Mouse (Mus musculus) neural tube, embryonic 15.5 days (tissue): Measurements from ENCODE around the gene Rasgef1b. TPM values are rescaled to one million over a fixed set of nuclear protein-coding genes. Genes with fewer than 3 reads are reported as not detected.
A peak's percentile ranks its signal among the peaks of the same experiment; 100 is the strongest.

Experiments used
- ATAC-seq: fragments of 200-750 bp; cut with Nextera tagmentation; 2 replicates; pipeline ENCODE4 v1.8.0; 2017; ENCODE audit warnings: mild to moderate bottlenecking, moderate TSS enrichment, moderate library complexity; ENCODE audit not compliant: low FRiP score
- H3K27ac ChIP-seq: fragments of 300-500 bp; sonication (generic); replicated peaks from 2 replicates; pipeline ENCODE4 v1.5.1; 2015; ENCODE audit warnings: mild to moderate bottlenecking, inconsistent platforms
- H3K27me3 ChIP-seq: fragments of 300-500 bp; sonication (generic); replicated peaks from 2 replicates; pipeline ENCODE4 v1.6.1; 2015; ENCODE audit warnings: inconsistent platforms
- H3K36me3 ChIP-seq: fragments of 300-500 bp; sonication (generic); 2 replicates; pipeline ENCODE4 v1.6.1; 2015; ENCODE audit warnings: inconsistent platforms
- H3K4me1 ChIP-seq: fragments of 300-500 bp; sonication (generic); 2 replicates; pipeline ENCODE4 v1.6.1; 2015; ENCODE audit warnings: inconsistent platforms
- H3K4me2 ChIP-seq: fragments of 300-500 bp; sonication (generic); 2 replicates; pipeline ENCODE4 v1.6.1; 2015; ENCODE audit warnings: inconsistent platforms, mild to moderate bottlenecking, moderate library complexity
- H3K4me3 ChIP-seq: fragments of 300-500 bp; sonication (generic); replicated peaks from 2 replicates; pipeline ENCODE4 v1.5.1; 2015; ENCODE audit warnings: mild to moderate bottlenecking, inconsistent platforms
- H3K9ac ChIP-seq: fragments of 300-500 bp; sonication (generic); replicated peaks from 2 replicates; pipeline ENCODE4 v1.6.1; 2015; ENCODE audit warnings: mild to moderate bottlenecking, inconsistent platforms
- H3K9me3 ChIP-seq: fragments of 300-500 bp; sonication (generic); replicated peaks from 2 replicates; pipeline ENCODE4 v1.6.1; 2016; ENCODE audit warnings: inconsistent platforms
- WGBS: fragments of 180-500 bp; shearing (Covaris S2); methylation state at CpG from one replicate; pipeline ENCODE4 v1.1.7; 2015; ENCODE audit warnings: mixed read lengths; 5-methylcytosine and 5-hydroxymethylcytosine counted together
- polyA plus RNA-seq: library from polyadenylated mRNA; unstranded; fragments of >200 nt; fragmentation: Nextera tagmentation; extraction: Ambion mirVana; gene quantifications from 2 replicates; pipeline ENCODE4 v1.2.1, GENCODE M21; 2015

Rasgef1b gene
- polyA plus RNA-seq, 1 experiment from 2014 or later, result 53.9 TPM

DNA sequence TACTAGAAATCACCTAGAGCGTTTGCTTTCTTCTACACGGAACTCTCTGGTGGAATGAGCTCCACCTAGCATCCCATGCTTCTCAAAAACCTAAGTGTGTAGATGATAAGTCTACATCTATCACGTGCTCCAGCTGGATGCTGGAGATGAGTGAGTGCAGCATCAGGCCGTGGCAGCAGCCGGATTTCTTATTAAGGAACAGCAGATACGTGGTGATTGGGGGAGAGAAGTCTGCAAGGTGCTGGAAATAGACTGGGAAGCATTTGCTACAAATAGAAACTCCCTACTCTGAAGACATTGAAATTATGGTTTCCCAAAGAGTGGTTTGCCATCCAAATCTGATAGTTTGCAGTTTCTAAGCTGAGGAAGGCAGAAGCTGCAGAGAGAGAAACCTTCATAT is 269.9 kb downstream of the Rasgef1b start:
- no peak for ATAC-seq
- Histone ChIP-seq H3K4me2 (no peak overlapping the region), H3K36me3 (no peaks in the 10 kb centered on the region), H3K27me3 (no peaks in the 10 kb centered on the region), H3K9ac (no peak overlapping the region), H3K4me1 (no peaks in the 10 kb centered on the region), H3K4me3 (no peak overlapping the region), H3K27ac (no peak overlapping the region), H3K9me3 (no peaks in the 10 kb centered on the region)
- WGBS, result 83% methylated on average over 6 of the region's 6 CpGs

DNA sequence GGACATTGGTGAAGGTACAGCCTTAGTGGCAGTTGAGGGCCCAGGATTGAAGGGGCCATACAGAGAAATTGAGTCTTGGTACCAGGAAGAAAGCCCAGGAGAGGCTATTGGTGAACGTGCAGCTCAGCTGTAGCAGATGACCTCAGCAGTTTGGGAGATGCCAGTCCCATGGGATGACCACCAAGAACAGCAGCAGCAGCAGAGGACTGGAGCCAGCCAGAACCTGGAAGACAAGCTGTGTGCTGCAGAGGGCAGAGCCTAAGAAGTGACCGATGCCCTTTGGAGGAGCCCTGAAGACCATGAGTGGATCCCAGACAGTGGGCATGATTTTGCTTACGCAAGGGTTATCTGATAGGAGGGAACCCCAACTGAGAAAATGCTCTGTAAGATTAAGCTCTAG is 271.6 kb downstream of the Rasgef1b start:
- Histone ChIP-seq H3K4me3 (no peak overlapping the region), H3K27me3 (no peaks in the 10 kb centered on the region), H3K9ac (no peak overlapping the region), H3K27ac (no peak overlapping the region), H3K4me1 (0 out of 2 replicates have a peak, but pooled peaks cover 1% of the 10 kb centered on the region), H3K36me3 (no peaks in the 10 kb centered on the region), H3K9me3 (no peaks in the 10 kb centered on the region), H3K4me2 (no peak overlapping the region)
- no peak for ATAC-seq
- 92% methylated on average over 3 of the region's 3 CpGs for WGBS

DNA sequence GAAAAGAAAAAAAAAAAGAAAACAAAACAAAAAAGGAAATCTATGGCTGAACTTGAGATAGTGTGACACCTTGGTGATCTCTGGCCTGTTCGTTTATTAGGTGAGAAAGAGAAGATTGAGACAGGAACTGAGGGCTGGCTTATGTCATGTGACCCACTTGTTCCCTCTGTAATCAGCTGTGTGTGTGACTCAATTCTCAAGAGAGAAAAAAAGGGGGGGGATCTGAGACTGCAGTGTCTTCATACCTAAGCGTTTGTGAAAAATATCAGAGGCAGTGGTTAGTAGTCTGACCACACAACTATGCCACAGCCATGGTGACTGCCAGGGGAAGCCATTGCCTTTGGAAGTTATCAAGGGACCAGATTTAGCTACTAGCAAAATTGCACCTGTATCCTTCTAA is 276.9 kb downstream of the Rasgef1b start:
- no peaks in the 10 kb centered on the region for H3K9me3 ChIP-seq
- H3K4me2 ChIP-seq, result no peak overlapping the region
- no peak overlapping the region for H3K9ac ChIP-seq
- no peak for ATAC-seq
- H3K27ac ChIP-seq, result no peak overlapping the region
- WGBS, result 68% methylated on average over 2 of the region's 2 CpGs
- H3K4me1 ChIP-seq, result peaks cover 15% of the 10 kb centered on the region; the same call in 1 of the 2 replicates
- no peaks in the 10 kb centered on the region for H3K27me3 ChIP-seq
- no peaks in the 10 kb centered on the region for H3K36me3 ChIP-seq
- no peak overlapping the region for H3K4me3 ChIP-seq

DNA sequence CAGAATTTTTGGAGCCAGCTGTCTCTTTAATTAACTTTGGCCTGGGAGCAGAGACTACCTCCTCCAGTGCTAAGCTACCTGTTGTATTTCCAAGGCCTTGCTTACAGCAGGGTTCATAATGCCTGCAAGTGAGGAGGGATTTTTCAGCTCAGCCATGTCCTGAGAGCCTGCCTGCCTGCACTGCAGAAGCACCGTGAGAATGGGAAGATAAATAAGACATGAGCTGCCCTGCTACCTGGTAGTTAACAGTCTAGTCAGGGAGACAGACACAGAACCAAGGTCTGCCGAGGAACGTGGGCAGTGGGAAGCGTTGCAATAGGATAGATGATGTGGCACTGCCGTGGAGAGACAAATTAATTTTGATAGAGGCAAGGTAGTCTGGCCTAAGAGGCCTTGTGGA is 277.4 kb downstream of the Rasgef1b start:
- Histone ChIP-seq H3K36me3 (no peaks in the 10 kb centered on the region), H3K9ac (no peak overlapping the region), H3K4me3 (no peak overlapping the region), H3K9me3 (no peaks in the 10 kb centered on the region), H3K4me1 (peaks cover 15% of the 10 kb centered on the region; the same call in 1 of the 2 replicates), H3K4me2 (no peak overlapping the region), H3K27me3 (no peaks in the 10 kb centered on the region), H3K27ac (no peak overlapping the region; the same call in 1 of the 2 replicates)
- peak; percentile 31; the same call in 1 of the 2 replicates for ATAC-seq
- 37% methylated on average over 5 of the region's 5 CpGs for WGBS

DNA sequence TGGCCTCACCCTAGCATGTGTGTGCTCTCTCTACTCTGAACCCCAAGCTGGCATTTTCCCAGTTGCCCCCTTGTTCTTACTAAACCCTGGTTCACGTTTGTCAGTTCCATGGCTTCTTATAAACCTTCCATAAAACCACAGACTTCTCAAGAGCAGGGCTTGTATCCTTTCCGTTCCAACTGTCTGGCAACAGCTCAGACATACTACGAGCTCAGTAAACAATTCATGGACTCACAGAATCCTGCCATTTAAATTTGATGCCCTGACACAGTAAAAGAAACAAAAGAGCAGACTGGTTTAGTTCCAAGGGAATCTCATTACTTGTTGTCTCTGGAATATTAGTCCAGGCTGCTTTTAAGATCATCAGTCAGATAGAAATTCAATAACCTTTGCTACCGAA is 277.9 kb downstream of the Rasgef1b start:
- Histone ChIP-seq H3K4me2 (no peak overlapping the region), H3K9me3 (no peaks in the 10 kb centered on the region), H3K4me3 (no peak overlapping the region), H3K4me1 (peaks cover 15% of the 10 kb centered on the region; the same call in 1 of the 2 replicates), H3K27me3 (no peaks in the 10 kb centered on the region), H3K36me3 (no peaks in the 10 kb centered on the region), H3K9ac (no peak overlapping the region), H3K27ac (no peak overlapping the region)
- 51% methylated on average over 4 of the region's 4 CpGs for WGBS
- no peak for ATAC-seq

DNA sequence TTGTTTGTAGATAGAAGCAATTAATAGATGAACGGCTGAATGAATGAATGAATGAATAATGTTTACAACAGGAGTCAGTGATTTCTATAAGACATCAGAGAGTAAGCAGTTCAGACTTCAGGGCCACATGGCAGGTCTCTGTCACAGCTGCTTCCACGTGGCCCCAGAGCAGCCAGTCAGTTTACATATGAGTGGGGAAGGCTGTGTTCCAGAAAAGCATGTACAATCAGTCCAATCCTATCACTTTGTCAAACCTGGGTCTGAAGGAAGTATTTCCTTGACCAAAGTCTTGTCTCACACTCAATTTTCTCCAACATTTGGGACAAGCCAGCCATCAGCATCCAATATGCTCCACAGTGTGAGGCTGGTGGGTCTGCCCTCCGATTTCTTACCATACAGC is 278.4 kb downstream of the Rasgef1b start:
- H3K4me2 ChIP-seq, result no peak overlapping the region

DNA sequence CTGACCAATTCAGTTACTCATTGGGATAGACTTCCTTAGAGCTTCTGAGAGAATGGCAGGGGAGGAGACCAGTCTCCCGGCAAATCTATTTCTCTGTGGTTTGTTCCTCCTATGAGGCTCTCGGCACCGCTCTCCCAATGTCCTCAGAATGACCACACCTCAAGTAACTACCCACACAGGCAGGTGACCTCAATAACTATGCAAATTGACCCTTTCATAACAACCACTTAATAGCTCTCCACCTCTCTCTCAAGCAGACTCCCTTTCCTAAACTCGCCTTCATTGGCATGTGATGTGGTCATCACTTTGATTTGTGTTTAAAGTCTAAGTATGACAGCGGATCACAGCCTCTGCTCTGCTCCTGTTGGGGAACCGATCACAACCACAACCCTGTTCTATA is 281.4 kb downstream of the Rasgef1b start:
- Histone ChIP-seq H3K4me2 (no peak overlapping the region), H3K9ac (no peak overlapping the region), H3K27me3 (no peaks in the 10 kb centered on the region), H3K36me3 (no peaks in the 10 kb centered on the region), H3K4me1 (peaks cover 23% of the 10 kb centered on the region; the same call in 1 of the 2 replicates), H3K4me3 (no peak overlapping the region), H3K27ac (no peak overlapping the region), H3K9me3 (no peaks in the 10 kb centered on the region)
- WGBS, result 89% methylated on average over 6 of the region's 6 CpGs
- no peak for ATAC-seq

More for the DNA sequence above, 278.4 kb downstream of the Rasgef1b start:
- Histone ChIP-seq H3K27me3 (no peaks in the 10 kb centered on the region), H3K4me3 (no peak overlapping the region), H3K27ac (no peak overlapping the region), H3K9me3 (no peaks in the 10 kb centered on the region), H3K4me1 (peaks cover 15% of the 10 kb centered on the region; the same call in 1 of the 2 replicates), H3K36me3 (no peaks in the 10 kb centered on the region), H3K9ac (no peak overlapping the region)
- ATAC-seq, result no peak
- WGBS, result 81% methylated on average over 3 of the region's 3 CpGs

DNA sequence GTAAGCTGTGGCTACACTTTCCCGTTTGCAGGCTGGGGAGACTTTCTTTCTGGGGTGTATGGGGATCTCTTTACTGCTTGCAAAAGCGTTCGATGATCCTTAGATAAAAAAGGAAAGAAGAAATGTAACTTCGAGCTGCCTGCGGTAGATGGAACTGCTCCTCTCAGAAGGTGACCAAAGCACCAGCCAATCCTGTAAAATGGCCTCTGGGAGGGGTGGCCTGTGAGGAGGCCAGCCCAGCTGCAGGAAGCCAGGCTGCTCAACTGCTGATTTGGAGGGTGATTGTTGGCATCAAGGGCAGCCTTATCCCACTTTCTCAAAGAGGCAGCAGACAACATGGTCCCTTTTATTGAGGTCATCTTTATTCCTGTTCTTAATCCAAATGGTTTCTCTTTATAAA is 283.6 kb downstream of the Rasgef1b start:
- Histone ChIP-seq H3K4me2 (no peak overlapping the region), H3K27me3 (no peaks in the 10 kb centered on the region), H3K4me3 (no peak overlapping the region), H3K9ac (no peak overlapping the region), H3K4me1 (0 out of 2 replicates have a peak, but pooled peaks cover 8% of the 10 kb centered on the region), H3K36me3 (no peaks in the 10 kb centered on the region), H3K9me3 (no peaks in the 10 kb centered on the region), H3K27ac (no peak overlapping the region)
- no peak for ATAC-seq
- WGBS, result 74% methylated on average over 5 of the region's 5 CpGs

DNA sequence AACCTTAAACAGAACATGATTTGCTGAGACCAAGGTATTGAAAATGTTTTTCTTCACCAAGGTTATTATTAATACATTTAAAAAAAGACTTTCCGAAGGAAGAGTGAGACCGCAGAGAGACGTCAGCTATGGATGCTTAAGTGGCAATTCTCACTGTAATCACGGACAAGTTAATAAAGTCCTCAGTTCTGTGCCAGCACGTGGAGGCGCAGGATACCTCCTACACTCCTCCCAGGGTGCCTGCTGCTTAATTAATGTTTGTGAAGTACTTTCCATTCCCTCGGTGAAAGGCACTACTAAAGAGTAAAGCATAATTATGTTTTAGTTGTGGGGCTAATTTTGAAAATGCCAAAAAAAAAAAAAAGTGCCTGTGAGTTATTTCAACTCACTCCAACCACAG is 284.1 kb downstream of the Rasgef1b start:
- H3K4me3 ChIP-seq, result no peak overlapping the region
- no peak overlapping the region for H3K27ac ChIP-seq
- H3K4me2 ChIP-seq, result no peak overlapping the region
- WGBS, result 49% methylated on average over 7 of the region's 7 CpGs
- H3K9ac ChIP-seq, result no peak overlapping the region
- peak; percentile 72 for ATAC-seq
- H3K36me3 ChIP-seq, result no peaks in the 10 kb centered on the region
- H3K4me1 ChIP-seq, result 0 out of 2 replicates have a peak, but pooled peaks cover 8% of the 10 kb centered on the region
- H3K9me3 ChIP-seq, result no peaks in the 10 kb centered on the region
- H3K27me3 ChIP-seq, result no peaks in the 10 kb centered on the region

DNA sequence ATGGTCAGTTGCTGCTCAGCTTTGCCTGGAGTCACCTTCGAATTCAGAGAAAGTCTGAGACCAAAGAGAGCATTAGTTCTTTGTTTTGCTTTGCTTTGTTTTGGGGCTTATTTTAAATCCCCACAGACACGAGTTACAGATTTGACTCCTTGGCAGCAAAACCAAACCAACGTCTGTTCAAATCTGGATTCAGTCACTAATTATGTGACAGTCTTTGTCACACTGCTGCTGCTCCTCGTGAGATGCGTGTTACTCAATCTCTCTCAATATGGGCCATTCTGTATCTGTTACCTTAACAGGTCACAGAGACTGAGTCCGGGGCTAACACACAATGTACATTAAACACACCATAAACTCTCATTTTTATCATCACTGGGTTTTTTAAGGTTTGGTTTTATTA is 288.8 kb downstream of the Rasgef1b start:
- no peak overlapping the region for H3K27ac ChIP-seq
- no peak for ATAC-seq
- no peaks in the 10 kb centered on the region for H3K36me3 ChIP-seq
- H3K27me3 ChIP-seq, result no peaks in the 10 kb centered on the region
- no peak overlapping the region for H3K4me2 ChIP-seq
- WGBS, result 66% methylated on average over 6 of the region's 6 CpGs
- H3K9ac ChIP-seq, result no peak overlapping the region
- H3K4me1 ChIP-seq, result peaks cover 8% of the 10 kb centered on the region; the same call in 1 of the 2 replicates
- H3K9me3 ChIP-seq, result no peaks in the 10 kb centered on the region
- no peak overlapping the region for H3K4me3 ChIP-seq

DNA sequence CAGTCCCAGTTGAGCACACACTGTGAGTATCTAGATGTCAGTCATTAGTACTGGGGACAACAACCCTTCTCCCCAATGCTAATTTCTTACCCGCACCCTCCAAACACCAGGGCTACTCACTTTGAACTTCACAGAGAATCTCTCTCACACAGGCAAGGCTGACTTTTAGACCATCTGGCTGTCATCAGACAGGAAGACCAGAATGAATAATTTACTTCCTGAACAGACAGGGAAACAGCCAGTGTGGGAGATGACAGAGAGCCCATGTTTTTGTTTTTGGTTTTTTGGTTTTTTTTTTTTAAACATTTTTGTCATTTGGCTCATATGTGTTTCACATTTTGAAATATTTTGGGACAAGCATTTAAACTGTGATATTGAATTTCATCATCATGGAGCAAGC is 290.3 kb downstream of the Rasgef1b start:
- Histone ChIP-seq H3K4me2 (no peak overlapping the region), H3K4me3 (no peak overlapping the region), H3K36me3 (no peaks in the 10 kb centered on the region), H3K27ac (no peak overlapping the region), H3K9me3 (no peaks in the 10 kb centered on the region), H3K27me3 (no peaks in the 10 kb centered on the region), H3K4me1 (peaks cover 5% of the 10 kb centered on the region; the same call in 1 of the 2 replicates), H3K9ac (no peak overlapping the region)
- ATAC-seq, result no peak
- WGBS, result 68% methylated on average over 1 of the region's 1 CpGs

DNA sequence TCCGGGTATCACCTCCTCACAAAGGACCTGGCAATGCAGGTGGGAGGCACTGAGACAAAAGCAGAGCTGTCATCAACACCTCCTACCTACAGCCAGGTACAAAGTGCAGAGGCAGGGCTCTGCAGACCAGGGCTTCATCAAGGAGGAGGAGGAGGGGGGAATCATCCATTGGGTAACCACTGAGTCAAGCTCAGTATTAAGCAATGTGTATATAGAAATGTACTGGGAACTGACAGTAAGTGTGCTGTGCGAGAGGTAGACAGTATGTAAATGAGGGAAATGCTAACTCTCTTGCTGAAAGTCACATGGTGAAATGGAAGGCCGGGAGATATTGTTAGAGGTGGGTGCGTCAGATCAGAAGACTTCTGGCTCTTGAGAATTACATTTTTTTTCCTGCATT is 294.6 kb downstream of the Rasgef1b start:
- H3K36me3 ChIP-seq, result no peaks in the 10 kb centered on the region
- no peak for ATAC-seq
- no peak overlapping the region for H3K9ac ChIP-seq
- WGBS, result 91% methylated on average over 4 of the region's 4 CpGs
- H3K27ac ChIP-seq, result no peak overlapping the region
- H3K27me3 ChIP-seq, result no peaks in the 10 kb centered on the region
- no peak overlapping the region for H3K4me2 ChIP-seq
- H3K4me1 ChIP-seq, result peaks cover 5% of the 10 kb centered on the region; the same call in 1 of the 2 replicates
- no peak overlapping the region for H3K4me3 ChIP-seq
- no peaks in the 10 kb centered on the region for H3K9me3 ChIP-seq

DNA sequence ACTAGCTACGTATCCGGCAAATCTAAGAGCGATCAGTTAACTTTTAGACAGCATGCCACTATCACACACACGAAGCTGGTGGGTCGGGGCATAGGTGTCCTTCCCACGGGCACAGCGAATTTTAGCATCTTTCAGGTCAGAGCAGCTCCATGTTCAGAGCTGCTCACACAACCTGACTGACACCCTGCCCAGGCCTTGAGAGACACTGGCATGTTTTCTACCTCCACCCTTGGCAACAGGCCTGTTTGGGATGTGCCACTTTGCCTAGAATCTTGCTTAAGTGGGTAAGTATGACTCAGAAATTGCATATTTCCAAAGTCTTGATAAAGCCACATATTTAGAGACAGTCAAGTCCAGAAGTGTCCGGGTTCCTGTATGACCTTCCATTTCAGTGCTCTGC is 296.4 kb downstream of the Rasgef1b start:
- no peak for ATAC-seq

More for the DNA sequence above, 296.4 kb downstream of the Rasgef1b start:
- Histone ChIP-seq H3K36me3 (no peaks in the 10 kb centered on the region), H3K27me3 (no peaks in the 10 kb centered on the region), H3K4me2 (no peak overlapping the region), H3K27ac (no peak overlapping the region), H3K9ac (no peak overlapping the region), H3K4me1 (peaks cover 8% of the 10 kb centered on the region; the same call in 1 of the 2 replicates), H3K4me3 (no peak overlapping the region), H3K9me3 (no peaks in the 10 kb centered on the region)
- WGBS, result 96% methylated on average over 8 of the region's 8 CpGs
